Mouse (Mus musculus): ENCODE results near the gene Dnah2.

- TF ChIP-seq CTCF (IDR thresholded peaks at IDR 0.05; ENCODE audit: low read depth) = no peak
- TF ChIP-seq EP300 (IDR thresholded peaks at IDR 0.05; ENCODE audit: low read depth) = no peak
These were observed 150.9 kb downstream of the Dnah2 start, which contains the start of gene Tmem88 for GRCm38 (mm10) chr11:69398059-69398458.

Data from liver, embryonic 14.5 days (tissue).